Mouse (Mus musculus) ES-Bruce4 (cell line): ENCODE measurements around the gene Mgll. TPM values are rescaled to one million over a fixed set of nuclear protein-coding genes. Genes with fewer than 3 reads are reported as not detected.

ENCODE experiments used
- H3K27ac ChIP-seq: 2 replicates; pipeline ENCODE4 v1.5.1; 2012; ENCODE audit warnings: low read length, inconsistent platforms; ENCODE audit not compliant: insufficient read depth
- H3K27me3 ChIP-seq: 2 replicates; pipeline ENCODE4 v1.6.1; 2012; ENCODE audit warnings: mild to moderate bottlenecking, low read length, inconsistent platforms; ENCODE audit not compliant: control insufficient read depth, poor library complexity, insufficient read depth, severe bottlenecking
- H3K36me3 ChIP-seq: 2 replicates; pipeline ENCODE4 v1.6.1; 2012; ENCODE audit warnings: inconsistent platforms, mild to moderate bottlenecking, low read length, moderate library complexity; ENCODE audit not compliant: control insufficient read depth, poor library complexity, insufficient read depth, severe bottlenecking
- H3K4me1 ChIP-seq: one replicate; pipeline ENCODE4 v1.8.1; 2011; ENCODE audit warnings: low read length; ENCODE audit not compliant: control insufficient read depth, insufficient read depth
- H3K4me3 ChIP-seq: 2 replicates; pipeline ENCODE4 v1.5.1; 2011; ENCODE audit warnings: low read depth, mild to moderate bottlenecking, low read length
- H3K9ac ChIP-seq: 2 replicates; pipeline ENCODE4 v1.6.1; 2012; ENCODE audit warnings: low read depth, mild to moderate bottlenecking, inconsistent platforms; ENCODE audit not compliant: poor library complexity, severe bottlenecking
- H3K9me3 ChIP-seq: replicated peaks from 2 replicates; pipeline ENCODE4 v1.6.1; 2012; ENCODE audit warnings: mild to moderate bottlenecking, low read length, inconsistent platforms; ENCODE audit not compliant: control insufficient read depth, poor library complexity, insufficient read depth, severe bottlenecking
- CTCF ChIP-seq: IDR thresholded peaks from one replicate; pipeline ENCODE4 v1.8.1; 2011; ENCODE audit warnings: low read depth, low read length
- EP300 ChIP-seq: IDR thresholded peaks from 2 replicates; pipeline ENCODE4 v1.6.1; 2011; ENCODE audit warnings: low read depth, low read length; ENCODE audit not compliant: insufficient read depth
- POLR2A ChIP-seq: IDR thresholded peaks from one replicate; pipeline ENCODE4 v1.8.1; 2011; ENCODE audit warnings: low read length; ENCODE audit not compliant: insufficient read depth
- polyA plus RNA-seq: library from polyadenylated mRNA; stranded (reverse); fragments of >200 nt; gene quantifications from 2 replicates; pipeline ENCODE4 v1.2.4, GENCODE M21; 2011; ENCODE audit warnings: low read depth; ENCODE audit not compliant: missing spikeins, insufficient read depth, insufficient read length

Gene Mgll
- polyA plus RNA-seq, 1 experiment = 3.4 TPM

DNA sequence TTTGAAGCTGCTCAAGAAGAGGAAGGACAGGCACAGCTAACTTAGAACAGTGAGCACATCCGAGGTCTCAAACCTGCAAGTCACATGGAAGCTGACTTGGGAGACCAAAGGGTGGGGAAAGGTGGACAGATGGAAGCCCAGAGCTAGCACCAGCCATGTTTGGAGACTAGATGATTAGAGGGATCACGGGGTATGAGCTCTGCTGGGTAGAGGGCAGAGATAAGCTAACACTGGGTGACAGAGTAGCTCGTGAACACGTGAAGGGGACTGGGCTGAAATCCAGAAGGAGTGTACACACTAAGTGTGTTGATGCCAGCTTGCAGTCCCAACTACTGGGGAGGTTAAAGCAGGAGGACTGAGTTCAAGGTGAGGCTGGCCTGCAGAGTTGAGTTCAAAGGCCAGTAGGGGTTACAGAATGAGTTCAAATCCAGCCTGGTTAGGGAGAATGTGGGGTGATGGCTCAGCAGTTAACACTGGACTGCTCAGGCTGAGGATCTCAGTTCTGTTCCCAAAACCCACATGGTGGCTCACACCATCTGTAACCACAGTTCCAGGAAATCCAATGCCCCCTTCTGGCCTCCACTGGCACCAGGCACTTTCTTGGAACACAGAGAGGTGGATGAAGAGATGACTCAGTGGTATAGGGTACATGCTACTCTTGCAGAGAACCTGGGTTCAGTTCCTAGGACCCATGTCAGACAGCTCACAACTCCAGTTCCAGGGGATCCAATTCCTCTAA, 79.9 kb downstream of the Mgll start:
- TF ChIP-seq EP300 = no peak
- no peak for TF ChIP-seq CTCF
- TF ChIP-seq POLR2A = no peak
- Histone ChIP-seq H3K27me3 (no peaks in the 10 kb centered on the region), H3K4me3 (no peak overlapping the region), H3K36me3 (no peaks in the 10 kb centered on the region), H3K27ac (no peak overlapping the region), H3K9me3 (no peaks in the 10 kb centered on the region), H3K9ac (no peak overlapping the region), H3K4me1 (no peaks in the 10 kb centered on the region)

DNA sequence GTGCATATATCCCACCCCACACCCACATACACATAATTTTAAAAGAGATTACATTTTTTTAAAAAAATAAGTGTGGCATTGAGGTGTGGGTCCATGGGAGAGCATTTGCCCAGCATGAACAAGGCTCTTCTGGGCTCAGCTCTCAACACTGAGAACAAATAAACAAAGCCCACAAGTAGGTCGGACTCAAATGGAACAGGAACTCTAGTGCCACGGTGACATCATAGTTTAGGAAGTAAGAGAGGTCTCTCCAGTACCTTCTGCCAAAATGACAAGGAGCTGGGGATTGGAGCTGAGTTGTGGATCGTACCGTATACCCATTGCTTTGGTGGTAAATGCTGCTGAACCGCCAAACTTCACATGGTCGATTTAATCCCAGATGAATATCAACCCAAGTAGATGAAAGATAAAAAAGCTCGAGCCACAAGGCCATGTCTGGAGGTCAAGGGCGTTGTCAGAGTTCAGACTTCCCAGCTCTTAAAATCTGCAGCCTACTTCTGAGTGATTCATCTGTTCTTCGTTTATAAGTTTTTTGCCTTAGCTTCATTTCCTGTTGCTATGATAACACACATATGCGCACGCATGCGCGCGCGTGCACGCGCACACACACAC, 80.9 kb downstream of the Mgll start:
- Histone ChIP-seq H3K36me3 (no peaks in the 10 kb centered on the region), H3K27me3 (no peaks in the 10 kb centered on the region), H3K4me3 (no peak overlapping the region), H3K27ac (no peak overlapping the region), H3K4me1 (no peaks in the 10 kb centered on the region), H3K9me3 (no peaks in the 10 kb centered on the region), H3K9ac (no peak overlapping the region)
- TF ChIP-seq CTCF (no peak), EP300 (no peak), POLR2A (no peak)

DNA sequence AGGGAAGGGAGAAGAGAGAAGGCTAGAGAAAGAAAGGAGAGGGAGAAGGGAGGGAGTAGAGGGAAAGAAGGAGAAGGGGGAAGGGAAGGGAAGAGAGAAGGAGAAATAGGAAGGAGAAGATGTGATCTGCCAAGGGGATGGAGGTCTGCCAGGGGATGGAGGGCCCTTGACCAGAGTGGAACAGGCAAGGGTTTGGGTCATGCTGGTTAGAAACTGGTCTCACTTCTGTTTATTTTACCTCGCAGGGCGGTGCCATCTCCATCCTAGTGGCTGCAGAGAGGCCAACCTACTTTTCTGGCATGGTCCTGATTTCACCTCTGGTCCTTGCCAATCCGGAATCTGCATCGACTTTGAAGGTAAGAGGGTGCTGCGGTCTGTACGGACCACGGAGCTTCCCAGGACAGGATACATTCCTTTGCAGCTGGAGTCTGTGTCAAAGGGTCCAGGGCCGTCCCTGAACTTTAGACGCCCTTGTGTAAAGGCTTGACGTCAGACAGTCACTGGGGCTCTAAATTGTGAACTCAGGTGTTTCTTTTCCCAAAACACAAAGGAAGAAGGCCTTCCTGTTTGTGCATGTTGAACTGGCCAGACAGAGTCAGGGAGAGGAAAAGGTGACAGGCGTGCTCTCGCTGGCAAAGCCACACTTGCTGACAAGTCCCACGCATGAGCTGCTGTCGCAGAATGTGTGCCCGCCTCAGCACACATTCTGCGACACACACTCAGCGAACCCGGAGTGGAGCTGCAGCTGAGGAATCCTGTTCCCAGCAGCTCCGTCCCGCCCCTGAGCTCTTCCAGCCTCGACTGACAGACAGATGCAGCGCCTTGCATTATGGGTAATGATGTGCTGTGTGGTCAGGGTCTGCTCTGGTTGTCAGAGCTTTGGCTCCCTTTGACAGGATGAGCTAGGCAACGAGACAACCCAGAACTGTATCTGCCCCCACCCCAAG, 85.2 kb downstream of the Mgll start:
- no peak overlapping the region for H3K27ac ChIP-seq
- no peak overlapping the region for H3K4me3 ChIP-seq

DNA sequence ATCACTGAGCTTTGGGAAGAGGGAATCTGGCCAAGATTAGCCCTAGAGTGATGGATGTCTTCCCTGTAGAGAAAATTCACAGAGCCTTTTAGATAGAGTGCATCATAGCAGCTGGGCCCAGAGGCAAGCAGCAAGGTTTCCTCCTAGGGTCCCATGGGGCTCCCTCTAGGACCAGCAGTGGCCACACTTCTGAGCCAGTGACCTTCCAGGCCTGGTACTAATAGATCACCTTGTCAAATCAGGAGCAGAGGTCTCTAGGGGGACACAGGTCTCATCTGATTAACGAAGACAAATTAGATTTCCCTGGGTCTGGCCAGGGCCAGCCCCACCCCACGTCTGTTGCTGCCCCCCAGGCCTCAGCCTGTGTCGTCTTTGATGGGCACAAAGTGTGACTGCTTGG, 86.1 kb downstream of the Mgll start:
- no peaks in the 10 kb centered on the region for H3K4me1 ChIP-seq
- TF ChIP-seq EP300 = no peak
- TF ChIP-seq CTCF = no peak
- TF ChIP-seq POLR2A = no peak
- no peaks in the 10 kb centered on the region for H3K27me3 ChIP-seq
- H3K36me3 ChIP-seq = no peaks in the 10 kb centered on the region
- no peaks in the 10 kb centered on the region for H3K9me3 ChIP-seq
- H3K27ac ChIP-seq = no peak overlapping the region
- no peak overlapping the region for H3K4me3 ChIP-seq
- H3K9ac ChIP-seq = no peak overlapping the region

More for the DNA sequence above, 85.2 kb downstream of the Mgll start:
- Histone ChIP-seq H3K9ac (no peak overlapping the region), H3K36me3 (no peaks in the 10 kb centered on the region), H3K27me3 (no peaks in the 10 kb centered on the region), H3K4me1 (no peaks in the 10 kb centered on the region), H3K9me3 (no peaks in the 10 kb centered on the region)
- no peak for TF ChIP-seq CTCF
- TF ChIP-seq EP300 = no peak
- no peak for TF ChIP-seq POLR2A

DNA sequence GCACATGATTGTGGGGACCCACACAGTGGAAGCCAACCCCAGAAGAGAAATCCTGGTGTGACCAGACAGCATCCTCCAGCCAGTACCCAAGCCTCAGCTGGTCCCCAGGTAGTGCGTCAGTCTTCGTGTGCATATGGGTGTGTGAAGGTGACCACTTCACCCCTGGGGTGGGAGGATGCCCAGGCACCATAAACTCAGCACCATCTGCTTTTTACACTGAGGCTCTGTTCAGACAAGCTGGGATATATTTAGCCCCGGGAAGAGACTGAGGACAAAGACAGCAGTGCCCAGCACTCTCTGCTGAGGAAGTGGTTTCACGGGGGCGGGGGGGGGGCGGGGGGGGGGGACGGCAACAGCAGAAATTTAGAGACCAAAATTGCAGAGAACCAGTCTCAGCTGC, 87.2 kb downstream of the Mgll start:
- H3K9me3 ChIP-seq = no peaks in the 10 kb centered on the region
- no peak overlapping the region for H3K27ac ChIP-seq
- no peak overlapping the region for H3K9ac ChIP-seq
- H3K4me3 ChIP-seq = no peak overlapping the region
- H3K27me3 ChIP-seq = no peaks in the 10 kb centered on the region
- H3K36me3 ChIP-seq = no peaks in the 10 kb centered on the region
- H3K4me1 ChIP-seq = no peaks in the 10 kb centered on the region
- TF ChIP-seq CTCF (no peak), EP300 (no peak), POLR2A (no peak)
